Mouse (Mus musculus): ENCODE results near the gene Ghrh. TPM values are rescaled to one million over a fixed set of nuclear protein-coding genes. Genes with fewer than 3 reads are reported as not detected.

Ghrh gene
- total and polyA plus RNA-seq, 3 experiments, result 0.76 TPM; not detected in 2

DNA sequence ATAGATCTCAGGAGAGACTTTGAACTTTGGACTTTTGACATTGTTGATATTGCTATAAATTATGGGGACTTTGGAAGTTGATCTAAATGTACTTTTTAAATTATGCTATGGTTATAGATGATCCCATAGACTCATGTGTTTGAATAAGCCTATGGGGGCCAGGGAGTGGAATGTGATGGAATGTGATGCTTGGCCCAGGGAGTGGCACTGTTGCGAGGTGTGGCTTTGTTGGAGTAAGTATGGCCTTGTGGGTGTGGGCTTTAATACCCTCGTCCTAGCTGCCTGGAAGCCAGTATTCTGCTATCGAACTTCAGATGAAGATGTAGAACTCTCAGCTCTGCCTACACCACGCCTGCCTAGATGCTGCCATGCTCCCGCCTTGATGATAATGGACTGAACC, 12.7 kb upstream of the Ghrh start:
- no peak overlapping the region for H3K4me3 ChIP-seq (ENCODE audit: low read depth, low read length)
- no peak for DNase-seq (ENCODE audit: low spot score)
- no peak for ATAC-seq (ENCODE audit: extremely low read depth, insufficient number of reproducible peaks, low FRiP score, poor library complexity, severe bottlenecking)
- H3K27me3 ChIP-seq (ENCODE audit: insufficient read depth, low read length), result peaks cover 21% of the 10 kb centered on the region
- no peaks in the 10 kb centered on the region for H3K36me3 ChIP-seq (replicated peaks)
- peaks cover 16% of the 10 kb centered on the region for H3K4me1 ChIP-seq (ENCODE audit: insufficient read depth, low read depth, low read length)
- H3K9me3 ChIP-seq (replicated peaks), result peaks cover 5% of the 10 kb centered on the region
- TF ChIP-seq TAL1 (conservative IDR thresholded peaks at IDR 0.05; ENCODE audit: low read depth, low read length) (no peak), POLR2AphosphoS5 (IDR thresholded peaks at IDR 0.05; ENCODE audit: insufficient replicate concordance, low read depth, low read length) (no peak), GATA1 (IDR thresholded peaks at IDR 0.05; ENCODE audit: borderline replicate concordance, low read length) (no peak), CTCF (IDR thresholded peaks at IDR 0.05; ENCODE audit: low read depth, low read length) (no peak), GATA2 (IDR thresholded peaks at IDR 0.05; ENCODE audit: borderline replicate concordance, low read depth, low read length) (no peak)

DNA sequence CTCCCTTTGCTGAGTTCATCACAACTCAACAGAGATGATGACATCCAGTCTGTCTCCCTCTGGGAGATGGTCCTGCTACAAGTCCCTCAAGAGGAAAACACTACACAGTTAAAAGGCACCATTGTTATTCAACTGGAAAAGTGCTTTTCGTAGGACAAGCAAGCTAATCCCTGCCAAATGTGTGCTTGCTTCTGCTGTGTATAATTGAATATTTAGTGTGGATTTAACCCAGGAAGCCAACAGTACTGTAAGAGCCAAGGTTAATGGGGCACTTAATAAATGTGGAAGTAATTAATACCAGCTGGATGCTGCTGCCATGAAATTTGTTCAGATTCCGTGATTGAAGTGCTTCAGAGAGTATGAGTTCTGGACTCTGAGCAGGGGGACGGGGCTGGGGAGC, 6.8 kb upstream of the Ghrh start:
- no peak for ATAC-seq (ENCODE audit: extremely low read depth, insufficient number of reproducible peaks, low FRiP score, poor library complexity, severe bottlenecking)
- DNase-seq (ENCODE audit: low spot score), result no peak
- Histone ChIP-seq H3K4me1 (ENCODE audit: insufficient read depth, low read depth, low read length) (peaks cover 2% of the 10 kb centered on the region; the same call in 1 of the 2 replicates), H3K9me3 (replicated peaks) (peaks cover 5% of the 10 kb centered on the region), H3K36me3 (replicated peaks) (no peaks in the 10 kb centered on the region), H3K4me3 (ENCODE audit: low read depth, low read length) (no peak overlapping the region), H3K27me3 (ENCODE audit: insufficient read depth, low read length) (peaks cover 14% of the 10 kb centered on the region)
- TF ChIP-seq GATA2 (IDR thresholded peaks at IDR 0.05; ENCODE audit: borderline replicate concordance, low read depth, low read length) (no peak), TAL1 (conservative IDR thresholded peaks at IDR 0.05; ENCODE audit: low read depth, low read length) (no peak), GATA1 (IDR thresholded peaks at IDR 0.05; ENCODE audit: borderline replicate concordance, low read length) (no peak), CTCF (IDR thresholded peaks at IDR 0.05; ENCODE audit: low read depth, low read length) (no peak), POLR2AphosphoS5 (IDR thresholded peaks at IDR 0.05; ENCODE audit: insufficient replicate concordance, low read depth, low read length) (no peak)

DNA sequence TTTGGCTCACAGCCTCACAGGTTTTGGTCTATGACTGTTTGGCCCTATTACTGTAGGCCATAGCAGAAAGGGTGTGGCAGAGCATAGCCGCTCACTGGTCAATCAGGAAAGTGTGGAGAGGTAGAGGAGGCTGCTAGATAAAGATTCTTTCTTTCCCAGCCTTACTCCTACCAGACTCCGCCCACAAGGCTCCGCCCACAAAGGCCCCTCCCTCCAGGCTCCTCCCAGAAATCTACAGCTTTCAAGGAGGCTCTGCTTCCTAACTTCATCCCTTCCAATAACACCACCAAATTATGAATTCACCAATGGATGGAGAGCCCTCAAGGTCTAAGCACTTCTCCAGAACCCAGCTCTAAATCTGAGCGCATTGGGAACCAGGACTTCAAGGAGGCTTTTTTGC, 5.9 kb upstream of the Ghrh start:
- Histone ChIP-seq H3K4me3 (ENCODE audit: low read depth, low read length) (no peak overlapping the region), H3K27me3 (ENCODE audit: insufficient read depth, low read length) (peaks cover 16% of the 10 kb centered on the region), H3K4me1 (ENCODE audit: insufficient read depth, low read depth, low read length) (peaks cover 2% of the 10 kb centered on the region; the same call in 1 of the 2 replicates), H3K9me3 (replicated peaks) (peaks cover 5% of the 10 kb centered on the region), H3K36me3 (replicated peaks) (no peaks in the 10 kb centered on the region)
- ATAC-seq (ENCODE audit: extremely low read depth, insufficient number of reproducible peaks, low FRiP score, poor library complexity, severe bottlenecking), result no peak
- no peak for DNase-seq (ENCODE audit: low spot score)
- TF ChIP-seq CTCF (IDR thresholded peaks at IDR 0.05; ENCODE audit: low read depth, low read length) (no peak), GATA2 (IDR thresholded peaks at IDR 0.05; ENCODE audit: borderline replicate concordance, low read depth, low read length) (no peak), TAL1 (conservative IDR thresholded peaks at IDR 0.05; ENCODE audit: low read depth, low read length) (no peak)

DNA sequence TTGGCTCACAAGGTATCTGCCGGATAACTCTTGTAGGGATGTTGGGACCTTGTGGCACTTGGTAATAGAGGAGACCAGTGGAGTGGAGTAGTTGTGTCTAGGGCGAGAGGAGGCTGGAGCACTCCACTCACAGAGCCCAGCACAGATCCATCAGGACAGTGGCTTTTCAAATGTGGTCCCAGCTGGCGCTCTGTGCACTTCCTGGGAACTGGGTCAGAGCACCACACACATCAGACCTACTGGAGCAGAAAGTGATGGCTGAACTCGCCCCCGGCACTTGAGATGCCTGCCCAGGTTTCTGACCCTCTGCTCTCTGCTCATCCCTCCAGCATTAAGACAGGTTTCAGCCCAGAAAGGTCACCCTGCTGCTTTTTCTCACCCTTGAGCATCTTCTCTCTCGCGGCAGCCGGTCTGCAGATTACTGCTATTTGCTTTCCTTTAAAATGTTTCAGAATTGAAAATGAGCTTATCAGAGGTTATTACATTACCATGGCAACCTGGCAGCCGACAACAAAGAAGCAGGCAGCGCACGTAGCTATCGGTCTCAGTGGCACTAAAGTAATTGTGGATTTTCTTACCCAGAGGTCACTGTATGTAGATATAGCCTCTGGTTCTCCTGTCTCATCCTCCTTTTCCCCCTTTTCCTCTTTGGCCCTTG, 1.9 kb upstream of the Ghrh start:
- no peaks in the 10 kb centered on the region for H3K36me3 ChIP-seq (replicated peaks)
- no peak overlapping the region for H3K4me3 ChIP-seq (ENCODE audit: low read depth, low read length)
- no peaks in the 10 kb centered on the region for H3K9me3 ChIP-seq (replicated peaks)
- peaks cover 42% of the 10 kb centered on the region for H3K27me3 ChIP-seq (ENCODE audit: insufficient read depth, low read length)
- DNase-seq (ENCODE audit: low spot score) (no peak), ATAC-seq (ENCODE audit: extremely low read depth, insufficient number of reproducible peaks, low FRiP score, poor library complexity, severe bottlenecking) (no peak)
- TF ChIP-seq GATA1 (IDR thresholded peaks at IDR 0.05; ENCODE audit: borderline replicate concordance, low read length) (no peak), TAL1 (conservative IDR thresholded peaks at IDR 0.05; ENCODE audit: low read depth, low read length) (no peak), CTCF (IDR thresholded peaks at IDR 0.05; ENCODE audit: low read depth, low read length) (no peak), GATA2 (IDR thresholded peaks at IDR 0.05; ENCODE audit: borderline replicate concordance, low read depth, low read length) (no peak), POLR2AphosphoS5 (IDR thresholded peaks at IDR 0.05; ENCODE audit: insufficient replicate concordance, low read depth, low read length) (no peak)
- no peaks in the 10 kb centered on the region for H3K4me1 ChIP-seq (ENCODE audit: insufficient read depth, low read depth, low read length)

DNA sequence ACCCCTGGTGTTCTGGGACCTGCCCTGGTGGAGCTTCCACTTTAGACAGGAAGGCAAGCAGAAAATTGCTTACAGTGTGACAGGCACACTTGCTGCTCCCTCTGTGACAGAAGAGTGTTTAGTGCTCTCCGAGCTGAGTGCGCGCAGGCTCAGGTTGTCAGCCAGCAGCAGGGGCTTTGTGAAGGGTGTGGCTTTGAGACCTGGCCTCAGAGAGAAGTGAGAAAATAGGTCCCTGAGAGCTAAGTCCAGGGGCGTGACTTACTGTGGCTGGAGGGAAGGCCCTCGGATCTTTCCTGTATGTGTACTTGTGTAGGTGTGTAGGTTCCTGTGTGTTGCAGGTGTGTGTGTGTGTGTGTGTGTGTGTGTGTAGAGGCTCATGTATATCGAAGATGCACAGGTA, 4.0 kb downstream of the Ghrh start:
- no peak for ATAC-seq (ENCODE audit: extremely low read depth, insufficient number of reproducible peaks, low FRiP score, poor library complexity, severe bottlenecking)
- no peak for TF ChIP-seq POLR2AphosphoS5 (IDR thresholded peaks at IDR 0.05; ENCODE audit: insufficient replicate concordance, low read depth, low read length)
- TF ChIP-seq GATA1 (IDR thresholded peaks at IDR 0.05; ENCODE audit: borderline replicate concordance, low read length), result no peak
- H3K4me3 ChIP-seq (ENCODE audit: low read depth, low read length), result no peak overlapping the region
- H3K9me3 ChIP-seq (replicated peaks), result no peaks in the 10 kb centered on the region
- H3K36me3 ChIP-seq (replicated peaks), result no peaks in the 10 kb centered on the region
- no peaks in the 10 kb centered on the region; the same call in 1 of the 2 replicates for H3K4me1 ChIP-seq (ENCODE audit: insufficient read depth, low read depth, low read length)
- peaks cover 42% of the 10 kb centered on the region for H3K27me3 ChIP-seq (ENCODE audit: insufficient read depth, low read length)
- no peak for DNase-seq (ENCODE audit: low spot score)

DNA sequence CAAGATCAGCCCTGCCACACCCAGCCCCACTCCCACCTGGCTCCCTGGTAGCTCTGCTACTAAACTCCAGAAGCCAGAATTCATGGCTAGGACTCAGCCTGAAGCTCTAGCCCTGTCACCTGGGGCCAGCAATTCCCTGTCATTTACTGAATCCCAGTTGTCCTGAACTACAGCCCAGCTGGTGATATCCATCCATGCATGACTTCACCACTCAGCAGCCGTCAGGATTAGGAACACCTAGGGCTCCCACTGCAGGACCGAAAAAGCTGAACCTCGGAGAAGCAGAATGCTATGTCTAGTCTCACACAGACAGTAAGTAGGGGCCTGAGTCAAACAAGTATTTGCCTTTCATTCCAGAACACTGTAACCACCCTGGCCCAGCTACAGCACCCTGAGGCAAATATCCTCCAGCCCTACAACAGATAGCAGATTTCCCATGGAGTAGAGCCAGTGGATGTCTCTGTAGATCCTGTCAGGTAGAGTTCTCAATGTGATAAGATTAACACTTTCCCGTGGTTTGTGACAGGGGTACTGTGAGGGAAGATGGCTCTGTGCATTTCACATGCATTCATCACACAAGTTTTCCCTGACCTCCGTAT, 4.9 kb downstream of the Ghrh start:
- Histone ChIP-seq H3K4me1 (ENCODE audit: insufficient read depth, low read depth, low read length) (no peaks in the 10 kb centered on the region; the same call in 1 of the 2 replicates), H3K4me3 (ENCODE audit: low read depth, low read length) (no peak overlapping the region), H3K9me3 (replicated peaks) (no peaks in the 10 kb centered on the region), H3K36me3 (replicated peaks) (no peaks in the 10 kb centered on the region), H3K27me3 (ENCODE audit: insufficient read depth, low read length) (peaks cover 35% of the 10 kb centered on the region)
- TF ChIP-seq POLR2AphosphoS5 (IDR thresholded peaks at IDR 0.05; ENCODE audit: insufficient replicate concordance, low read depth, low read length) (no peak), CTCF (IDR thresholded peaks at IDR 0.05; ENCODE audit: low read depth, low read length) (no peak), GATA2 (IDR thresholded peaks at IDR 0.05; ENCODE audit: borderline replicate concordance, low read depth, low read length) (no peak), GATA1 (IDR thresholded peaks at IDR 0.05; ENCODE audit: borderline replicate concordance, low read length) (no peak), TAL1 (conservative IDR thresholded peaks at IDR 0.05; ENCODE audit: low read depth, low read length) (no peak)
- ATAC-seq (ENCODE audit: extremely low read depth, insufficient number of reproducible peaks, low FRiP score, poor library complexity, severe bottlenecking) (no peak), DNase-seq (ENCODE audit: low spot score) (no peak)

All from G1E (cell line).